Comparison of ENCODE assay signal across 8 mouse cellular contexts in genomic region chr13:64163147-64163715, GRCm38 (mm10). TPM values are rescaled to one million over a fixed set of nuclear protein-coding genes. Genes with fewer than 3 reads are reported as not detected.
DNase-seq lines count a peak whose midpoint lies in the region; ATAC-seq and TF ChIP-seq lines count a peak whose summit lies in the region.

No protein-coding gene starts in this region.

- H3K27me3 ChIP-seq in E14TG2a.4 (ENCODE audit: insufficient read depth, low read length): peaks cover 22% of the 10 kb centered on the region
- 0 out of 2 replicates have a peak, but pooled peaks cover 8% of the 10 kb centered on the region for H3K27me3 ChIP-seq in hindbrain, embryonic 13.5 days

- no peak for TF ChIP-seq CTCF in E14TG2a.4 (conservative IDR thresholded peaks at IDR 0.05; ENCODE audit: low read length)

- WGBS in hindbrain, embryonic 13.5 days: 31% methylated on average over 13 of the region's 13 CpGs
- 91% methylated on average over 13 of the region's 13 CpGs for WGBS in macrophage (ENCODE audit: missing documents)

- H3K36me3 ChIP-seq in E14TG2a.4 (ENCODE audit: insufficient read depth, low read length) (no peaks in the 10 kb centered on the region), macrophage (ENCODE audit: inconsistent target) (no peaks in the 10 kb centered on the region)
- H3K36me3 ChIP-seq in hindbrain, embryonic 13.5 days: peaks cover 16% of the 10 kb centered on the region

- DNase-seq in embryo, embryonic 10.5 days (ENCODE audit: low spot score): peak; percentile 19
- DNase-seq in embryo, embryonic 10 days (ENCODE audit: low spot score): no peak
- no peak for DNase-seq in layer of hippocampus, postnatal 36 days
- no peak for DNase-seq in left cerebral cortex, postnatal 36 days (ENCODE audit: low spot score in 2 of 2)
- DNase-seq in right cerebral cortex, postnatal 10 days (ENCODE audit: low spot score in 2 of 2): no peak

- H3K9ac ChIP-seq in hindbrain, embryonic 13.5 days: peak overlapping the region; percentile 94

- no peak overlapping the region for H3K27ac ChIP-seq in hindbrain, embryonic 13.5 days
- H3K27ac ChIP-seq in macrophage: no peak overlapping the region

- ATAC-seq in hindbrain, embryonic 13.5 days (ENCODE audit: low FRiP score): no peak

- peaks cover 30% of the 10 kb centered on the region for H3K4me1 ChIP-seq in E14TG2a.4 (replicated peaks; ENCODE audit: low read depth, low read length)
- peaks cover 17% of the 10 kb centered on the region for H3K4me1 ChIP-seq in hindbrain, embryonic 13.5 days (replicated peaks)

- intact Hi-C loops in left cerebral cortex, postnatal 36 days (cut with DNase I): no loop called here

- peak overlapping the region; percentile 97 for H3K4me2 ChIP-seq in hindbrain, embryonic 13.5 days

- H3K9me3 ChIP-seq in E14TG2a.4 (ENCODE audit: low read length): peaks cover 4% of the 10 kb centered on the region
- H3K9me3 ChIP-seq in hindbrain, embryonic 13.5 days: peaks cover 8% of the 10 kb centered on the region

- H3K4me3 ChIP-seq in E14TG2a.4 (replicated peaks; ENCODE audit: low read length) (peak overlapping the region; percentile 91), macrophage (ENCODE audit: inconsistent target) (peak overlapping the region; percentile 47; the same call in 1 of the 2 replicates)
- peak overlapping the region; percentile 88 for H3K4me3 ChIP-seq in hindbrain, embryonic 13.5 days

- H3K79me2 ChIP-seq in macrophage (ENCODE audit: inconsistent target): peaks cover 10% of the 10 kb centered on the region; the same call in 1 of the 2 replicates

RNA-seq across cellular contexts. Expression of gene Habp4, which starts 1.6 kb away (rescaled TPM):
- 28.9 and 29.9 TPM in 2 replicates for polyA plus RNA-seq in hindbrain, embryonic 13.5 days (2015; fragmentation: Nextera tagmentation; extraction: Ambion mirVana)
- total RNA-seq in macrophage (2018; cell fraction: chromatin; rRNA removed): 10 to 100 TPM in 18 of 26 experiments, 1 to 10 TPM in 8; 1.9 to 22.9 (median 12.7) TPM
- total RNA-seq in macrophage (2018; cell fraction: cytosol; rRNA removed): 10 to 100 TPM in 21 of 26 experiments, 1 to 10 TPM in 5; 7.7 to 17.7 (median 12.1) TPM
- total RNA-seq in macrophage (2018; cell fraction: nucleus; rRNA removed): 10 to 100 TPM in 18 of 26 experiments, 1 to 10 TPM in 8; 3.4 to 27.7 (median 14.7) TPM
- 11.3 to 21.1 TPM (median 14.9 TPM) in 3 replicates for polyA plus RNA-seq in macrophage (2018)
- total RNA-seq in layer of hippocampus, postnatal 36 days (2021): 100 to 1,000 TPM; 143 to 146 TPM
- 100 to 1,000 TPM; 181 to 205 TPM for total RNA-seq in left cerebral cortex, postnatal 36 days (2021)

RNA-seq across cellular contexts. Expression of gene Zfp367, which starts 10.2 kb away (rescaled TPM):
- polyA plus RNA-seq in hindbrain, embryonic 13.5 days (2015; fragmentation: Nextera tagmentation; extraction: Ambion mirVana): 5.7 and 6.6 TPM in 2 replicates
- 10 to 100 TPM; 14.5 to 51.9 (median 26.2) TPM for total RNA-seq in macrophage (2018; cell fraction: chromatin; rRNA removed)
- 10 to 100 TPM in 23 of 26 experiments, 1 to 10 TPM in 3; 7.6 to 23.1 (median 12.6) TPM for total RNA-seq in macrophage (2018; cell fraction: cytosol; rRNA removed)
- 10 to 100 TPM; 12.4 to 54.1 (median 24.3) TPM for total RNA-seq in macrophage (2018; cell fraction: nucleus; rRNA removed)
- 11.3 to 21.4 TPM (median 14.7 TPM) in 3 replicates for polyA plus RNA-seq in macrophage (2018)
- total RNA-seq in layer of hippocampus, postnatal 36 days (2021): 10 to 100 TPM; 12.1 to 16.5 TPM
- total RNA-seq in left cerebral cortex, postnatal 36 days (2021): 10 to 100 TPM; 23.3 to 30.6 TPM

RNA-seq across cellular contexts. Expression of gene Slc35d2, which starts 34.1 kb away (rescaled TPM):
- polyA plus RNA-seq in hindbrain, embryonic 13.5 days (2015; fragmentation: Nextera tagmentation; extraction: Ambion mirVana): 2.5 and 3.1 TPM in 2 replicates
- total RNA-seq in macrophage (2018; cell fraction: chromatin; rRNA removed): 10 to 100 TPM in 18 of 26 experiments, 1 to 10 TPM in 8; 1.7 to 31.8 (median 18.3) TPM
- total RNA-seq in macrophage (2018; cell fraction: cytosol; rRNA removed): 10 to 100 TPM in 20 of 26 experiments, 1 to 10 TPM in 6; 8.1 to 14.3 (median 11.7) TPM
- 10 to 100 TPM in 19 of 26 experiments, 1 to 10 TPM in 7; 3.6 to 38.5 (median 15.2) TPM for total RNA-seq in macrophage (2018; cell fraction: nucleus; rRNA removed)
- polyA plus RNA-seq in macrophage (2018): 9.8 to 12.2 TPM (median 10.3 TPM) in 3 replicates
- total RNA-seq in layer of hippocampus, postnatal 36 days (2021): under 1 TPM; 0.43 to 0.55 TPM
- under 1 TPM; 0.67 to 0.77 TPM for total RNA-seq in left cerebral cortex, postnatal 36 days (2021)
